Mouse (Mus musculus): ENCODE measurements around the gene Mafk. TPM values are rescaled to one million over a fixed set of nuclear protein-coding genes. Genes with fewer than 3 reads are reported as not detected.

Mafk gene
- polyA plus RNA-seq, 1 experiment = 10.8 TPM

- H3K27ac ChIP-seq (ENCODE audit: control insufficient read depth, insufficient read depth, low read depth, low read length) = no peak overlapping the region
- no peaks in the 10 kb centered on the region for H3K27me3 ChIP-seq (ENCODE audit: control insufficient read depth, insufficient read depth, low read length)
- H3K4me1 ChIP-seq (ENCODE audit: control insufficient read depth, insufficient read depth, low read length) = peaks cover 4% of the 10 kb centered on the region
- H3K4me3 ChIP-seq (ENCODE audit: control insufficient read depth, low read depth, low read length) = no peak overlapping the region
- no peaks in the 10 kb centered on the region for H3K36me3 ChIP-seq (ENCODE audit: control insufficient read depth, insufficient read depth, low read length)
- TF ChIP-seq CTCF (IDR thresholded peaks at IDR 0.05; ENCODE audit: control insufficient read depth, insufficient read depth, insufficient replicate concordance, low read depth, low read length) (no peak), POLR2A (IDR thresholded peaks at IDR 0.05; ENCODE audit: control insufficient read depth, low read depth, low read length) (no peak)
Observed at GRCm38 (mm10) chr5:139849626-139850320, 58.5 kb downstream of the Mafk start.

Other genes starting within 250 kb of the Mafk start
- gene Uncx, start 248.0 kb upstream of the Mafk start, polyA plus RNA-seq (2012; rRNA removed) = not detected in 2 replicates
- 3.7 and 4.9 TPM in 2 replicates for gene Micall2, start 55.2 kb upstream of the Mafk start, polyA plus RNA-seq (2012; rRNA removed)
- gene Ints1, start 15.8 kb upstream of the Mafk start, polyA plus RNA-seq (2012; rRNA removed) = 33.9 and 36.4 TPM in 2 replicates
- 138 and 204 TPM in 2 replicates for gene Tmem184a, start 28.4 kb downstream of the Mafk start, polyA plus RNA-seq (2012; rRNA removed)
- not detected in 2 replicates for gene Gm26938, start 34.9 kb downstream of the Mafk start, polyA plus RNA-seq (2012; rRNA removed)
- gene Psmg3, start 35.4 kb downstream of the Mafk start, polyA plus RNA-seq (2012; rRNA removed) = 9.9 and 11.0 TPM in 2 replicates
- gene Elfn1, start 116.4 kb downstream of the Mafk start, polyA plus RNA-seq (2012; rRNA removed) = 55.6 and 61.9 TPM in 2 replicates

Measured in testis, adult 2 months (tissue).